Mouse (Mus musculus) liver, adult 2 months (tissue): ENCODE data around the gene Ap4e1.

Experiments used
- CTCF ChIP-seq: fragments of 200-500 bp; IDR thresholded peaks from 2 replicates; pipeline ENCODE4 v1.5.1; 2011; ENCODE audit warnings: low read depth, low read length, control low read depth
- POLR2A ChIP-seq: fragments of 200-500 bp; IDR thresholded peaks from 2 replicates; pipeline ENCODE4 v1.6.1; 2011; ENCODE audit warnings: low read length, control low read depth; ENCODE audit not compliant: insufficient read depth; ENCODE audit errors: extremely low read depth

DNA sequence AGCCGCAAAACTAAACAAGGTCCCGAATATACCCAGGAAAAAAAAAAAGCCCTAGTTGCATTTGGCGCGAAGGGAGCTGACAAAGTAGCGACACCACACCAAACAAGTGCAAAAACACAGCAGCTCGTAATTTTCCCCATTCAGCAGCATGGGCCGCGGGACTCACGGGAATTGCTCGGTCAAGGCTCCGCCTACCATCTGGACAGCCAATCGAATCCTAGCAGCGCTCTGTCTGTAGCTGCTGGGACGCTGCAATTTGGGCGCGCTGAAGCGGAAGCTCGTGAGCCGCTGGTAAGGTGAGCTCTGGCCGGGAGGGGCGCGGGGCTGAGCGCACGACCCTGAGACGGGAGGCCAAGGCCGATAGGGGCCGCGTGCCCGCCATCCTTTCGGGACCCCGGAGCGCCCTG lies 61.9 kb downstream of the Ap4e1 start, which contains the start of gene Blvra:
- TF ChIP-seq POLR2A (0 out of 2 replicates have a peak, but pooled peaks have one; percentile 42), CTCF (no peak)
